Mouse (Mus musculus): Measurements from ENCODE around the gene Ccdc106.
"Not testable (repeated sequence)": the region's sequence is repeated elsewhere in the genome, so short reads cannot be mapped to it uniquely, and the experiment has no call there.

Ccdc106 gene

DNA sequence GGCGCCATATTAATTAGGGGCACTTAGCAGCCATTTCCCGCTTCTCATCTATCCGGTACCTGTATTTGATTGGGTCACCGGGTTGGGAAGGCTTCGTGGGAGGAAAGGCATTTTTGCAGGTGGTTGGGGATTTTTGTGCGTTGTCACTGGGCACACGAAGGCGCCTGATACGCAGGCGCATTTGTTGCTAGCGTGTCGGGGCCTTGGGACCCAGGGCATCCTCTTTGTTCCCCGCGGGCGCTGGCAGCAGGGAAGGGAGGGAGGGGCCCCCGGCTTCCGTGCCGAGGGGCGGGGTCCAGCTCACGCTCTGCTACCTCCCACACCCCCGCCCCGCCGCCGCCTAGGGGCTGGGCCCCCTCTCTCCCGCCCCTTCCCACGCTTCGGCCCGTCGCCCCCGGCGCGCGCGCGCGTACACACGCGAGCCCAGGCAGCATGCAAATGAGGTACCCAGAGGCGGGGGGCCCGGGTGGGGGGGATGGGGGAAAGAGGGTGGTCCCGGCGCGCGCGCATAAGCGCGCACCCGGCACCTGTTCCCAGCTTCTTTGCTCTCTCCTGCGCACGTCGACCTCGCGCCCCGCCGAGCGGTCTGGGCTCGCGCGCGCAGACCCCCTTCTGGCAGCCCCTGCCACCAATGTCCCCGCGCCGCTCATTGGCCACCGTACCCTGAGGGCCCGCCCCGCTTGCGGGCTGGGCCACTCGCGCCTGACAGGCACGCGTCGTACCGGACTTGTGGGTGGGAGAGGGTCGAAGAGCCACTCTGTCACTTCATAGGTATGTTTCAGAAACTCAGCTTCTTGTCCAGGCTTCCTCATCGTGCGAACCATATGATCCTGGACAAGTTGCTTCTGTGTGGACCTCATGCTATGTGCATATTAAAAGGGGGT, 5.0 kb upstream of the Ccdc106 start, which contains the start of gene Gm44973:
Gene Gm44973, plus strand, starts transcription at position 379 of the 884 bp plus-strand sequence.
- DNase-seq (ENCODE audit: low read depth, low spot score): peak; percentile 98

DNA sequence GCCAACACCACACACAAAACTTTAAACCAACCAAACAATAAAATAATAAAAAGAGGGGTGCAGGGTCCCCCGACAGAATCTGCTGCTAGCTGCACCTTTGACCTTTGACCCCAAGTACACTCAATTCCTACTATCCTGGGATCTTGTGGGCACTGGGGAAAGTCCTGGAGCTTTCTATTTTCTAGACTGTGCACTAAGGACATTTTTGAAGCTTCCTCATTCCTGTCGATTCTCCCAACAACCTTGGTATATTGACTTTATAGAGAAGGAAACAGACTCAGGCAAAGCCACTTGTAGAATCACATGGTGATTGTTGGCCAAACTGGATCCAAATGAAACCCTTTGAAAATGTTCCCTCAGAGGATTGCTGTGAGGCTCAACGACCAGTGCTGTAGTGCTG, 4.3 kb upstream of the Ccdc106 start:
- no peak for DNase-seq (ENCODE audit: low read depth, low spot score)

DNA sequence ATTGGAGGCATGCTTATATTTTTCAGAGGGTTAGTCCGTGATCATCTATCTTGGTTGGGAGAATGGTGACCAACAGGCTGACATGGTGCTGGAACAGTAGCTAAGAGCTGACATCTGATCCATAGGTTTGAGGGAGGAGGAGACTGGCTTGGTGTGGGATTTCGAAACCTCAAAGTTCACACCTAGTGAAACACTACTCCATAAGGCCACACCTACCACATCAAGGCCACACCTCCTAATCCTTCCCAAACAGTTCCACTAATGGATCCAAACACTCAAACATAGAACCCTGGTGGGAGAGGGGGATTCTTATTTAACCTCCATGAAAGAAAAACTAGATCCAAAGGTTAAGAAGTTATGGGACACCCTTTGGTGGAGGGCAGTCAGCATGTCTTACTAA, 3.4 kb upstream of the Ccdc106 start:
- DNase-seq (ENCODE audit: low read depth, low spot score): no peak

DNA sequence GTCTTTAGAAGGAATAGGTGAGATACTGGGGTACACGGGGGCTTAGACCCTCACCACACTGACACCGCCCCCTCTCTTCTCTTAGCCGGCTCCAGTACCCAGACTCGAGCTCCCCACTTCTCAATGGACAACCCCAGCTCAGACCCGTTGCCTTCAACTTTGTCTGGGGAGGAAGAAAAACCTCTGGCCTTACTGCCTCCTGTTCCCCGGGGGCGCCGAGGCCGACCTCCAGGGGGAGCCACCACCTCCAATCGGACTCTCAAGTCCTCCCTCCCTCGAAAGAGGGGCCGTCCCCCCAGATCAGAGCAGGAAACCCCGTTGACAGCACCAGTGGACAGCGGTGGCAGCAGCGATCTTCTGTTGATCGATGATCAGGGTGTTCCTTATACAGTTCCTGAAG, 3.0 kb upstream of the Ccdc106 start:
- no peak for DNase-seq (ENCODE audit: low read depth, low spot score)

DNA sequence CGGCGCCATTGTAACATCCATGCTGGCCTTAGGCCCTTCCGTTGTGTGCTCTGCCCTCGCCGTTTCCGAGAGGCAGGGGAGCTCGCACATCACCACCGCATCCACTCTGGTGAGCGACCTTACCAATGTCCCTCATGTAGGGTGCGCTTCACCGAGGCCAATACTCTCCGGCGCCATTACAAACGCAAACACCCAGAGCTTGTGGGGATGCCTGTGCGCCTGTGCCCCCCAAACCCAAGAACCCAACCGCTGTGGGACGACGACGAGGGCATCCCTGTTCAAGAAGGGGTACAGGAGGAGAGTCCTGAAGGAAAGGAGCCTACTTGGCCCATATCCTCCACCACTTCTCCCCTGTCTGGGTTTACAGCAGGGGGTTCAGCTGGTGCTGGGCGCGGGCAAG, 2.4 kb upstream of the Ccdc106 start:
- no peak for DNase-seq (ENCODE audit: low read depth, low spot score)

DNA sequence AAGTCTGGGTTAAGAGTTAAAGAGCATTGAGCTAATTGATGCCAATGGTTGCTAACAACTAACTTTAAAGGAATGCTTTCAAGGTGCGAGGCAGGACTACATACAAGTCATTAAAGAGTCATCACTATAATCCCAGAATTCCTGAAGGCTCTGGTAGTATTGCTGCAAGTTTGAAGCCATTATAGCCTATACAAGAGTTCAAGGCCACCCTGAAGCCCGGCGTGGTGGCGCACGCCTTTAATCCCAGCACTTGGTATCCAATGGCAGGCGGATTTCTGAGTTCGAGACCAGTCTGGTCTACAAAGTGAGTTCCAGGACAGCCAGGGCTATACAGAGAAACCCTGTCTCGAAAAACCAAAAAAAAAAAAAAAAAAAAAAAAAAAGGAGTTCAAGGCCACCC, 777 bp upstream of the Ccdc106 start:
- not testable (repeated sequence) for DNase-seq (ENCODE audit: low read depth, low spot score)

DNA sequence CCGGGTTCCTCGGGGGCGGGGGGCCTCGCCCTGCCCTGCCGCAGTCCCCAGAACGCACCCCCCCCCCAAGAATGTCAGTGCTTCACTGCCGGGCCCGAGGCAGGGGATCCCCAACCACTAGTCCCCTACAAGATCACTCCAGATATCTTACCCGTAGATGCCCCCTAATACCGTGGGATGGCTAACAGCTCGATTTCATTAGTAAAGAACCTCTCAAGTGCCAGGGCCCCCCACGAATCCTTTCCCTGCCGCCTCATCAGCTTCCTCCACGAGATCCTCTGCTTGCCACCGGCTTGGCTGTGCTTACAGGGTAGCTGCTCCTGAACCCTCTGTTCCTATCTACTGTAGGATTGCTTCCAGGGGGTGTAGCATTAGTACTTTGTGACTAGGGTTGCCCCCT, 332 bp downstream of the Ccdc106 start:
- no peak for DNase-seq (ENCODE audit: low read depth, low spot score)

DNA sequence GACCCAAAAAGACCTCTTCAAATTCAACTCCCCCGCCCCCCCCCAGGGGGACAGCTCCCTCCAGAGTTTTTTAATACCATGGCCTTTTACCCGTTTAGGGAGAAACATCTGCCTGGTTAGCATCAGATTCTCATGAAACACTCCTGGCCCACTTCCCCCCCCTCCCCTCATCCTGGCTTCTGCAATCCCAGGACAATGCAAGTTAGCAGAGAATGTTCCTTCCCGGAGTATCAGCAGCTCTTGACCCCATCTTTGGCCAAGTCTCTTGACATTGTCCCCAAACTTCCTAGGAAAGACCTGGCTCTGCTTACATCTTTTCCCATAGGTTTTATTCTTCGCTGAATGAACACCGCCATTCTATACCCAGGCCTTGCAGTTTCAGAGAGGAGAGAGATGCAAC, 844 bp downstream of the Ccdc106 start:
- DNase-seq (ENCODE audit: low read depth, low spot score): no peak

DNA sequence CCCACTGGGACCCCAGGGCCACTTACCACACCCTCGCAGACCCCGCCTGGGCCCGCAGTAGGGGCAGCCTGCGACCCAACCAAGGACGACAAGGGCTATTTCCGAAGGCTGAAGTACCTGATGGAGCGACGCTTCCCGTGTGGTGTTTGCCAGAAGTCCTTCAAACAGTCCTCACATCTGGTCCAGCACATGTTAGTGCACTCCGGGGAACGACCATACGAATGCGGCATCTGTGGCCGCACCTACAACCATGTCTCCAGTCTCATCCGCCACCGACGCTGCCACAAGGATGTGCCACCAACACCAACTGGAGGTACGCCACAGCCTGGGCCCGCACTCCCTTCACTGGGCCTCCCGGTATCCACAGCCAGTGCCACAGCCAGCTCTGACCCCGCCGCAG, 9.2 kb downstream of the Ccdc106 start:
- no peak for DNase-seq (ENCODE audit: low read depth, low spot score)

DNA sequence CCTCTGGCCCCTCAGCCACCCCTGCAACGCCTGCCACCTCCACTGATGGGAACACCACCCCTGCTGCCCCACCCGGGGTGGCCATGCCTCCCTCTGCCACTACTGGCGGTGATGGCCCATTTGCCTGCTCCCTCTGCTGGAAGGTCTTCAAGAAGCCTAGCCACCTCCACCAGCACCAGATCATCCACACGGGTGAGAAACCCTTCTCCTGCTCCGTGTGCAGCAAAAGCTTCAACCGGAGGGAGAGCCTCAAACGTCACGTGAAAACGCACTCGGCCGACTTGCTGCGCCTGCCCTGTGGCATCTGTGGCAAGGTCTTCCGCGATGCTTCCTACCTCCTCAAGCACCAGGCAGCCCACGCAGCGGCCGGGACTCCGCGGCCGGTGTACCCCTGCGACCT, 9.6 kb downstream of the Ccdc106 start:
- DNase-seq (ENCODE audit: low read depth, low spot score): no peak

DNA sequence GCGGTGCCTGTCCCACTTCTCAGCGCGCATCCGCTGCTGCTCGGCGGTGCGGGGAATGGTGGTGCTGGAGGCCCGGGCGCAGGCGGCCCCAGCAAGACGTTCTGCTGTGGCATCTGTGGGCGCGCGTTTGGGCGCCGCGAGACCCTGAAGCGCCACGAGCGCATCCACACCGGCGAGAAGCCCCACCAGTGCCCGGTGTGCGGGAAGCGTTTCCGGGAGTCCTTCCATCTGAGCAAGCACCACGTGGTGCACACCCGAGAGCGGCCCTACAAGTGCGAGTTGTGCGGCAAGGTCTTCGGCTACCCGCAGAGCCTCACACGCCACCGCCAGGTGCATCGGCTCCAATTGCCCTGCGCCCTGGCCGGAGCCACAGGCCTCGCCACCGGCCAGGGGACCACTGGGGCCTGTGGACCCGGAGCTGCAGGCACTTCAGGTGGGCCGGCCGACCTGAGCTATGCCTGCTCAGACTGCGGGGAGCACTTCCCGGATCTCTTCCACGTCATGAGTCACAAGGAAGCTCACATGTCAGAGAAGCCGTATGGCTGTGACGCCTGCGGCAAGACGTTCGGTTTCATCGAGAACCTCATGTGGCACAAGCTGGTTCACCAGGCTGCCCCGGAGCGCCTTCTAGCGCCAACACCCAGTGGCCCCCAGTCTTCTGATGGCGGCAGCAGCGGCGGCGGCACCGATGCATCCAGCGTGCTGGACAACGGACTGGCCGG, 10.4 kb downstream of the Ccdc106 start:
- no peak for DNase-seq (ENCODE audit: low read depth, low spot score)

DNA sequence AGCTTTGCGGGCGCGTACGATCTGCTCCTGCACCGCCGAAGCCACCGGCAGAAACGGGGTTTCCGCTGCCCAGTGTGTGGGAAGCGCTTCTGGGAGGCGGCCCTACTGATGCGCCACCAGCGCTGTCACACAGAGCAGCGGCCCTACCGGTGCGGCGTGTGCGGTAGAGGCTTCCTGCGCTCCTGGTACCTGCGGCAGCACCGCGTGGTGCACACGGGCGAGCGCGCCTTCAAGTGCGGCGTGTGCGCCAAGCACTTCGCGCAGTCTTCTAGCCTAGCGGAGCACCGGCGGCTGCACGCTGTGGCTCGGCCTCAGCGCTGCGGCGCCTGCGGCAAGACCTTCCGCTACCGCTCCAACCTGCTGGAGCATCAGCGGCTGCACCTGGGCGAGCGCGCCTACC, 11.1 kb downstream of the Ccdc106 start:
- DNase-seq (ENCODE audit: low read depth, low spot score): no peak

DNA sequence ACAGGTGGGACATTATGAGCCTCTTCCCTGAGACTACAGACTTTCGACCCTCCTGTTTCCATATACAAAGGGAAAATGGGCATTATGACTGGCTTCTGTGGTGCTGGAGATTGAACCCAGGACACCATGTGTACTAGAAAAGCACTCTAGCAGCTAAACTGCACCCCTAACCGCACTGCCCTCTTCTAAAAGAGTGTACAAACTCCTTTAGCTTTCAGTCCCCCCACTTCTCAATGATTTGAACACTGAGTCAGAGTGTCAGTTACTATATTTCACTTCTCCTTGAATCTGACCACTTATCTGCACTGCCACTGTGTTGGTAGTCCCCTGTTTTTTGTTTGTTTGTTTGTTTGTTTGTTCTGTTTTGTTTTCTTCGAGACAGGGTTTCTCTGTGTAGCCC, 13.5 kb downstream of the Ccdc106 start, which contains the start of gene 4632433K11Rik:
Gene 4632433K11Rik, plus strand, starts transcription at position 301 of the 400 bp plus-strand sequence.
- no peak for DNase-seq (ENCODE audit: low read depth, low spot score)

DNA sequence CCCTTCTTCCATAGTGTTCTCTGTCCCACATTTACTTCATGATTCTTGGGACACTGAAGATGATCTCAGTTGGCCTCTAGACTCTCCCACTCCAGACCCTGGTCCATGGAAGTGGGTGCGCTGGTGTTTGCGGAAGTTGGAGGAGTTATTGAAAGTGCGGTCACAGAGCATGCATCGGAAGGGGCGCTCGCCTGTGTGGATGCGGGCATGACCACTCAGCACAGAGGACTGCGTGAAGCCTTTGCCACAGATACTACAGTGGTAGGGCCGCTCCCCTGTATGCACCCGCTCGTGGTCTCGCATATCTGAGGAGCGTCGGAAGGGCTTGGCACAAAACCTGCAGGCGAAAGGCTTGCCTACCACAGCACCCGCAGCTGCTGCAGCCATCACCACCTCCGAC, 15.3 kb downstream of the Ccdc106 start:
- DNase-seq (ENCODE audit: low read depth, low spot score): no peak

DNA sequence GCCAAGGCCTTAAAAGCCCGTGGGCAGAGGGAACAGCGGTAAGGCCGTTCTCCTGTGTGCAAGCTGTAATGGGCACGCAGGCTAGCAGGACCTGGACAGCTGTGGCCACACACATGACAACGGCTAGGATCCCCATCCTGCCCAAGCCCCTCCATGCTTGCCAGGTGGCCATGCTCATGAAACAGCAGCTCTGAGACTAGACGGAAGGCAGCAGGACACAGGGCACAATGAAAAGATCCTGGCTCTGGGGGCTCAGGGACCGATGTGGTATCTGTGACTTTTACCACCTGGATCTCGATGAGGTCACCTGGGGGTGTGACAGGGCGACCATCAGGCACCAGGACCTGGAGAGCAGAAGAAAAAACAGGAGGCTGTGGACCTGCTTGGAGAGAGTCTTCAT, 15.8 kb downstream of the Ccdc106 start:
- DNase-seq (ENCODE audit: low read depth, low spot score): no peak

DNA sequence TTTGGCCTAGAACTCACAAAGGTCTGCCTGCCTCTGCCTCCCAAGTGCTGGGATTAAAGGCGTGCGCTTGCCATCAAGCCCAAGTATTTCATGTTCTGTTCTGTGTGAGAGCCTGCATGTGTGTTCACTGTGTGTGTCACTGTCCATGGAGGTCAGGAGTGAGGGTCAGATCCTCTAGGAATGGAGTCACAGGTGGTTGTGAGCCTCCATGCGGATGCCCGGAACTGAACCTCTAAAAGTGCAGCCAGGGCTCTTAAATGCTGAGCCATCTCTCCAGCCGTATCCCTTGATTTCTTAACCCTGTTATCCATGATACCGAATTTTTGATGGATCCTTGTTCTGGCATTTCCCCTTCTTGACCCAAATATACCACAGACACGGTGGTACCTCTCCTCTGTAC, 16.7 kb downstream of the Ccdc106 start:
- no peak for DNase-seq (ENCODE audit: low read depth, low spot score)

DNA sequence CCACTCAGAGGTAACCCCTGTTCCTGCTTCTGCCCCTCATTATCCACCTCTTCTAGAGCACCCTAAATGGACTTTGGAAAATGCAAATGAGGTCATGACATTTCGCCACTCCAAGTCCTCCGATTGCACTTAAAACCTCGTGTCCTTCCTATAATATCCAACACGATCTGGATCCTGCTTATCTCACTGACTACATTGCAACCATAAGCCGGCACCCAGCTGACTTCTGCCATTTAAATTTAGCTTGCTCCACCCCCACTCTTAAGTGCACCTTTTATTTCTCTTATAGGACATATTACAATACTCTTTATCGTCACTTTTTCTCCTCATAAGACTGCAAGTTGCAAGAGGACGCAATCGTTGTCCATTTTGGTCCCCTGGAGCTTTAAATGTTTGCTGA, 17.1 kb downstream of the Ccdc106 start:
- DNase-seq (ENCODE audit: low read depth, low spot score): no peak

DNA sequence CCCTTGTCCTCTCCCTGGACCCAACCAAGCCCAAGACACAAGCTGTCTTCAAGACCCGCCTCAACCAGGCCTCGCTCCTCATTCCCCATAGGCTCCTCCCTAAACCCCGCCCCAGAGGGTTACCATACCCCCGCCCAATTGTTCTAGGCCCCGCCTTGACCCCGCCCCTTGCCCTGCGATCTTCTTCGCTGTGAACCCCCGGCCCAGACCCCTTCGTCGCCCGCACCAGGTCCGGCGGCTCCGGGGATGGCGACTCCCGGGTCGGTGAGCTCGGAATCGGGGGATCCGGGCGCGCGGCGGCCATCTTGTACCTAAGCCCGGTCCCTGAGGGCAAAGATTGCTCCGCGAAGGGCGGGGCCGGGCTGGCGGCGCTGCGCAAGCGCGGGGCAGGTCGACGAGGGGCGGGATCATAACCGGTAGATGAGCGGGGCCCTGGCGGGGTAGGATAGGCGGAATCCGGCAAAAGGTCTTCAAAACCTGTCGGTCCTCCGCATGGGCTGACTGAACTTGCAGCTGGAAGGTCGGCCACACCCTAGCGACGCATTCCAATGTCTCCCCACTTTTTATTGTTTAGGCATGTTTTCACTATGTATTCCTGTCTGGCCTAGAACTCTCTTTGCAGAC, 17.9 kb downstream of the Ccdc106 start, which contains the start of gene Zfp784:
Gene Zfp784, minus strand, starts transcription at position 338 of the 624 bp plus-strand sequence.
- DNase-seq (ENCODE audit: low read depth, low spot score): peak; percentile 84

DNA sequence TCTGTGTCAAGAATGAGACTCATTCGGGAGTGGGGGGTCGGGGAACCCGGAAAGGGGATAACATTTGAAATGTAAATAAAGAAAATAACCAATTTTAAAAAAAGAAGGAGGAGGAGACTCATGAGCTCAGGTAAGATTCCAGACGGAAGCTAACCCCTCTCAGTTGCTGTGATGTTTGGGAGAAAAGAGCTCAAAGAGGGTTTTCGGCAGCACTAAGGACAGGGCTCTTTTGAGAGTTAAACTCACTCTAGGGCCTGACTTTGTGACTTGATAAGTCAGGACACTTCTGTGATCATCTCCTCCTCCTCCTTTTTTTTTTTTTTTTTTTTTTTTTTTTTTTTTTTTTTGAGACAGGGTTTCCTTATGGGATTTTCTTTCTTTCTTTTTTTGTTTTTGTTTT, 18.6 kb downstream of the Ccdc106 start:
- no peak for DNase-seq (ENCODE audit: low read depth, low spot score)

DNA sequence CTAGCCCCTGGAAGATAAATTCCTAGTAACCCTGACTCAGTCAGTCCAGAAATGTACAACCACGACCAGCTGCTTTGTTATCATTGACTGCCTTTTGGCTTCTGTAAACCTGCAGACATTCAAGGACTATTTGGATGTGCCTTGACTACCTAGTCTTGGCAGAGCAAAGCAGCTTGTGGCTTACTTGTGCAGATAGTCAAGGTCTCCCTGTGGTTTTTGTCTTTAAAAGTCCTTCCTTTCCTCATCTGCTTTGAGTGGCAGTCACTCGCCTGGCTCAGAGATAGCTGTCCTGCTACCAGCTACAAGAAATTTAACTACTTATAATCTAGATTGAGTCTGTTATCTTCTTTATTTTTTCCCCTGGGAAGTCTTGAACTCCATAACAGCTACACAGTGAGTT, 24.6 kb downstream of the Ccdc106 start:
- no peak for DNase-seq (ENCODE audit: low read depth, low spot score)

DNA sequence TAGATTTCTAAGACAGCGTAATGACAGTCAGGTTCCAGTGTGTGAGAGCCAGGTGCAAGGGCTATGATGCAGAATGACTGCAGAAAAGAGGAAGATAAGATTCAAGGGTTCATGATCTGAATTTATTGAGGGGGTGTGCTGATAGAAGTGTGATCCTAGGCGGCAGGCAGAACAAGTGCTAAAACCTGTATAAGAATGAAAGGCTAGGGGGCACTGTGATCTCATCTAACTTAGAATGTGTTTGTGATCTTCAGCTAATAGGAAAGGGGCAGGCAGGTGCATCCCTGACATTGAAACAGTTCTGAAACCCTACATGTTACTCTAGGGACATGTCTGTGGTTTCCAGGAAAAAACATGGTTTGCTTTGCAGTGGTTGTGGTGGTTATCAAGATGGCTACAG, 25.8 kb downstream of the Ccdc106 start:
- no peak for DNase-seq (ENCODE audit: low read depth, low spot score)

DNA sequence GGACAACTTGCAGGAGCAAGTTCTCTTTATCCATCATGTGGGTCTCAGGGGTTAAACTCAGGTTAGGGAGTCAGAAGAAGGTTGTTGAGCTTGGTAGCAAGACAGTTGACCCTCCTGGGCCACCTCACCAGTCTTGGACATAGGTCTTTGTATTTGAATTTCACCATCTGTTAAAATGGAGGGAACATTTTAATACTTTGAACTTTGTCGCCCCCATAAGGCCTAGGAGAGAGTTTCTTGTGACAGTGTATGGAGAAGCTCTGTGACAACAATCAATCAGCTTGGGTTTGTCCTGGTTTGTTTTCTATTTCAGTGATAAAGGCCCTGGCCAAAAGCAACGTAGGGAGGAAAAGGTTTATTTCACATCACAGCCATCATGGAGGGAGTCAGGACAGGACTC, 27.0 kb downstream of the Ccdc106 start:
- no peak for DNase-seq (ENCODE audit: low read depth, low spot score)
